Mouse (Mus musculus) thymus, postnatal 25 days (tissue): ENCODE measurements around the gene Gna13.
A peak's percentile ranks its signal among the peaks of the same experiment; 100 is the strongest.

Source experiments
- DNase-seq: peaks from one replicate; pipeline ENCODE4 v3.0.0; 2022

The Gna13 gene

DNA sequence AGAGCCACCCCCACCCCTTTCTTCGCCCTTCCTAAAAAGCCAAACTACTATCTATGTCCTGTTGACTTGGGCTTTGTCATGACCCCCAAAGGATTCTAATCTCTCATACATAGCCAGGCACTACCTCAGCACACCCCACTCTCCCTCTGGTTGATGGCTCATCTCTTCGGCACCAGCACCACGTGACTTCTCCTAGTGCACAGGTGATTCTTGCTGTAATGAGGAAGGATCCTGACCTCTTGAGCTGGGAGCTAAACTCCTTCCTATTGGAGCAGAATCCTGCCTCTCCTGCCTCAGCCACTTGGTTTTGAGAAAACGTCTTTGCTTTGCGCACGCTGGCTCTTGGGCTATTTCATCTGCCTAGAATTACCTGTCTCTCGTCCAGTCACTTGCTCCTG is 12.3 kb upstream of the Gna13 start:
- no peak for DNase-seq

- DNase-seq = no peak
These were observed 11.1 kb upstream of the Gna13 start for GRCm38 (mm10) chr11:109351489-109351888.

DNA sequence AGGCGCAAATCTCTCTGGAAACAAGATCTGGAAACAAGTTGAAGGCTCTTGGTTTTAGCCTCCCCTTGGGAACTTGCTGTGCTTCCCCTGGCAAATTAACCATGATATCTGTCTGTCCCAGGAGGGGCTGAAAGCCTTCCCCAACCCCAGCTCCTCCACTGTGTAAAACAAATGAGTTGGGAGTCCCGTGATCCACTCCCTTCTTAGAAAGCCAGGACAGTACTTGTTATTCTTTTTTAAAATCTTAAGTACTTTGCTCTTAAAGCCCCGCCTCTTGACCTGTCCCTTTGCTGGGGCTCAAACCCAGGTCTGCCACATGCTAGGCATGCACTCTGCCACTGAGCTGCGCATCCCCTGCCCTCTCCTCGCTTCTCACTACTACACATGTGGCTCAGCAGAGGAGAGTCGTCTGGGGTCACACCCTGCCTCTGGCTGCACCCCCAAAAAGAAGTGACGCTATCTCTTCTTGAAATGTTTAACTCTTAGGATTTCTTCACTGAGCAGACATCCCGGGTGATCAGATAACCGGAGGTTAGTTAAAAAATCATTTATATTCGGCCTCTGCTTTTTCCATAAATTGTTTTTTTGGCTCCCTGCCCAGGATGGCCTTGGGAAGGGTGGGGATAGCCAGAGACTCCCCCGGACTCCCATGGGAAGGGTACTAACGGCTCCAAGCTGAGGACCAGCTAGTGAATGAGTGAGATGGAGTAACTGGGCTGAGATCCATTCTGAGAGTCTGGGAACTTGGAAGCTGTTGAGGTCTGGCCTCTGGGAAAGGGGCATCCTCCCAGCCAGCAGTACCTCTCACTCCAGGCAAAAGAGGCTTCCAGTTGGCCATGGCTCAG is 9.0 kb upstream of the Gna13 start:
- DNase-seq = no peak

GRCm38 (mm10) chr11:109354236-109354613 is 8.4 kb upstream of the Gna13 start:
- no peak for DNase-seq

GRCm38 (mm10) chr11:109355771-109356388 is 6.8 kb upstream of the Gna13 start:
- no peak for DNase-seq

- DNase-seq = no peak
These were observed 5.5 kb upstream of the Gna13 start for GRCm38 (mm10) chr11:109357171-109357570.

DNA sequence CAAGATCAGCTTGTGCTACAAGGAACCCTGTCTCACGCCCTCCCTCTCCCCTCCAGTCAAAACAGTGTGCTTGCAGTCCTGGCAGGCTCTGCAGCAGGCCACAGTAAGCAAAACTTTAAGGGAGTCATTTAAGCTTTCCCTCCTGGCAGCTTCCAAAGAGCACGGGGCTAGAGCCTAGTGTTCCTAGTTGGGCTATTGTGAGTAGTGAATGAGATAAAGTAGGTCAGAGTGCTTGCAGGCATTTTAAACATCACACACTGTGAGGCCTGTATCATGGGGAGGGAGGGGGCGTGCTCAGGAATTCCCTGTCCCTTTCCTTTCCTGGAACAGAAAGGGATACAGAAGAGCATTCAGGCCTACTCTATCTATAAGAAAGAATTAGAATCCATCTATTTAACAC is 4.1 kb upstream of the Gna13 start:
- DNase-seq = no peak

GRCm38 (mm10) chr11:109359043-109359752 is 3.4 kb upstream of the Gna13 start:
- no peak for DNase-seq

- no peak for DNase-seq
These were observed 2.5 kb upstream of the Gna13 start for GRCm38 (mm10) chr11:109360102-109360501.

GRCm38 (mm10) chr11:109360581-109361040 is 2.0 kb upstream of the Gna13 start:
- DNase-seq = no peak

- DNase-seq = no peak
These were observed 1.4 kb upstream of the Gna13 start for GRCm38 (mm10) chr11:109361241-109361630.

GRCm38 (mm10) chr11:109361631-109362462 is 784 bp upstream of the Gna13 start:
- DNase-seq = peak; percentile 39

- DNase-seq = peak; percentile 81
These were observed 831 bp downstream of the Gna13 start for GRCm38 (mm10) chr11:109363191-109364133.

GRCm38 (mm10) chr11:109364337-109364736 is 1.7 kb downstream of the Gna13 start:
- no peak for DNase-seq

DNA sequence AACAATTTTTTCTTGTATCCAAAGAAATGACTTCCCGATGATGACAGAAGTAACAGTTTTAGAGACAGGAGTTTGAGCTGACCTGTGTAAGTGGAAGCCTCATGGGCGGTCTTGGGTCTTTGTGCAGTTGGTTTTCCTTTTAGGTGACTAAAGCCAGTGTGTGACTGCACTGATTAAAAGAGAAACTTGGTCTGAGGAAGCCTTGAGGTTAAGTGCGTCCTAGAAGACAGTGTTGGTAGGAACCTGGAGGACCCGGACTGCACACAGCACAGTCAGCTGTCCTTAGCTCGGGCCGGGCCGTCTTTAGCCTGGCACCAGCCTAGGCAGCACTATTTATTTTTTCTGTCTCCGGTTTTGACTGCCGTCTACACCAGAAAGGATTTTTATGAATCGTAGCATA is 2.2 kb downstream of the Gna13 start:
- DNase-seq = no peak

- DNase-seq = no peak
These were observed 3.2 kb downstream of the Gna13 start for GRCm38 (mm10) chr11:109365818-109366217.

DNA sequence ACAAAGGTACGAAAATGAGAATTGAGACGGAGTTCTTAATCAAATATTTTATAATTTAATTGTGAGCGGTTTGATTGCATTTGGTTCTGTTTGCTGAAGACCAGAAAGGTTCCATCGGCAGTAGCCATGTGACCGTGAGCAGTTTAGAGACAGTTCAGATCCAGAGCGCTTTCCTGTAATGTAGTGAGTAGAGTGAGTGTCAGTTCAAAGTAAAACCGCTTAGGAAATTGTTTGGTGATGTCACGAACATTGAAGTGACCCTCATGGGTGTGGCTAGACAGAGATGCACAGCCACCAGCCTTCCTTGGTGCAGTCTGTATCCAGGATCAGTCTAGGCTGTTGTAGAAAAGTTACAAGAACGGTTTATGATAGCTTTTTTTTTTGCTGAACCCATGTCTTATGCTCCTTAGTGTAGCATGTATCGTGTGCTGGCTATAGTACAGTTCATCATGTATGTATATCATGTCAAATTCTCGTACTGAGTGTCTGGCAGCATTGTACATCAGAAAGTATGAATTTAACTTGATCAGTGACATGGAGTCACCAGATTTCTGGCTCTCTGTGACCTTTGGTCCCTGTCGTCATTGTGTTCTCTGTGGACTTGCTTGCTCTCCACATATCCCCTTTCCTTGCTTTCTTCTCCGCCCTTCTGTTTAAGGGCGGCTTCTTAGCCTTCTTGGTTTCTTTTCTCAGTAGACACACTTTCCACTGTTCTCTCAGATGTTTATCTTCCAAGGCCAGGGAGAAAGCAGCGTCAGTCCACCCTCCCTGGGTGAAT is 4.4 kb downstream of the Gna13 start:
- DNase-seq = no peak

- DNase-seq = no peak
These were observed 6.5 kb downstream of the Gna13 start for GRCm38 (mm10) chr11:109369026-109369637.

DNA sequence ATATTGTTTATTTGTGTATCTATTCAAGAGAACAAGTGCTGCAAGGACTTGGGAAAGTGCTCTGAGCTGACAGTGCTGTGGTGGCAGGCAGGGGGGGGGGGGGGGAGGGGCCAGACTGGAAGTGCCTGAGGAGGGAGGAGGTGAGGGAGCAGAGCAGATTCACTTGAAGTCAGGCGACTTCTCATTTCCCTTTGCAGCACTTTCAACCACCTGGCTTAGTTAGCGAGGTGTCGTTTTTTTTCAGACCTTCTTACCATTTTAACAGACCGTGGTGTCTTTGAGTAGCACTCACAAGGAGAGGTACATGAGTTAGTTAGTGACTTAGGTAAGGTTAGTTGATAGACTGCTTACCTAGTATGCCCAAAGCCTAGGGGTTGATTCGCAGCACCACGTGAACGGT is 12.8 kb downstream of the Gna13 start:
- peak; percentile 27 for DNase-seq

- DNase-seq = no peak
These were observed 14.0 kb downstream of the Gna13 start for GRCm38 (mm10) chr11:109376484-109377143.
